Mouse (Mus musculus) neural tube, embryonic 12.5 days (tissue): ENCODE data around the gene Inha. TPM values are rescaled to one million over a fixed set of nuclear protein-coding genes. Genes with fewer than 3 reads are reported as not detected.

Experiments
- ATAC-seq: fragments of 200-750 bp; cut with Nextera tagmentation; 2 replicates; pipeline ENCODE4 v1.8.0; 2017; ENCODE audit warnings: low read depth, mild to moderate bottlenecking, moderate TSS enrichment, moderate library complexity; ENCODE audit not compliant: low FRiP score
- H3K27ac ChIP-seq: fragments of 300-500 bp; sonication (generic); 2 replicates; pipeline ENCODE4 v1.5.1; 2016
- H3K27me3 ChIP-seq: fragments of 300-500 bp; sonication (generic); replicated peaks from 2 replicates; pipeline ENCODE4 v1.6.1; 2016; ENCODE audit warnings: mild to moderate bottlenecking
- H3K36me3 ChIP-seq: fragments of 300-500 bp; sonication (generic); 2 replicates; pipeline ENCODE4 v1.6.1; 2016; ENCODE audit warnings: mild to moderate bottlenecking
- H3K4me1 ChIP-seq: fragments of 300-500 bp; sonication (generic); 2 replicates; pipeline ENCODE4 v1.6.1; 2016
- H3K4me2 ChIP-seq: fragments of 300-500 bp; sonication (generic); replicated peaks from 2 replicates; pipeline ENCODE4 v1.6.1; 2016; ENCODE audit warnings: mild to moderate bottlenecking
- H3K4me3 ChIP-seq: fragments of 300-500 bp; sonication (generic); 2 replicates; pipeline ENCODE4 v1.5.1; 2016
- H3K9ac ChIP-seq: fragments of 300-500 bp; sonication (generic); 2 replicates; pipeline ENCODE4 v1.6.1; 2016; ENCODE audit warnings: mild to moderate bottlenecking
- H3K9me3 ChIP-seq: fragments of 300-500 bp; sonication (generic); 2 replicates; pipeline ENCODE4 v1.6.1; 2016; ENCODE audit warnings: mild to moderate bottlenecking
- WGBS: fragments of 180-500 bp; shearing (Covaris S2); methylation state at CpG from one replicate; pipeline ENCODE4 v1.1.7; 2016; 5-methylcytosine and 5-hydroxymethylcytosine counted together
- polyA plus RNA-seq: library from polyadenylated mRNA; unstranded; fragments of >200 nt; fragmentation: Nextera tagmentation; extraction: Ambion mirVana; gene quantifications from 2 replicates; pipeline ENCODE4 v1.2.1, GENCODE M21; 2016

Inha gene
- polyA plus RNA-seq, 1 experiment from 2014 or later, result 10.0 TPM

- no peak overlapping the region for H3K27ac ChIP-seq
- no peaks in the 10 kb centered on the region for H3K9me3 ChIP-seq
- no peak for ATAC-seq
- no peak overlapping the region for H3K4me2 ChIP-seq
- H3K4me1 ChIP-seq, result no peaks in the 10 kb centered on the region
- H3K4me3 ChIP-seq, result no peak overlapping the region
- peaks cover 16% of the 10 kb centered on the region; the same call in 1 of the 2 replicates for H3K36me3 ChIP-seq
- 33% methylated on average over 12 of the region's 12 CpGs for WGBS
- no peak overlapping the region for H3K9ac ChIP-seq
- 0 out of 2 replicates have a peak, but pooled peaks cover 11% of the 10 kb centered on the region for H3K27me3 ChIP-seq
These were observed 11.9 kb upstream of the Inha start for GRCm38 (mm10) chr1:75494878-75495548.

- Histone ChIP-seq H3K4me2 (no peak overlapping the region), H3K4me3 (no peak overlapping the region), H3K27me3 (peaks cover 8% of the 10 kb centered on the region), H3K9ac (no peak overlapping the region), H3K4me1 (no peaks in the 10 kb centered on the region), H3K27ac (no peak overlapping the region), H3K9me3 (no peaks in the 10 kb centered on the region), H3K36me3 (peaks cover 36% of the 10 kb centered on the region)
- ATAC-seq, result no peak
- 89% methylated on average over 4 of the region's 4 CpGs for WGBS
These were observed 8.0 kb upstream of the Inha start for GRCm38 (mm10) chr1:75498897-75499296.

- Histone ChIP-seq H3K27me3 (peaks cover 9% of the 10 kb centered on the region), H3K4me2 (no peak overlapping the region), H3K4me1 (no peaks in the 10 kb centered on the region), H3K9ac (no peak overlapping the region), H3K27ac (no peak overlapping the region), H3K36me3 (peaks cover 36% of the 10 kb centered on the region), H3K4me3 (no peak overlapping the region), H3K9me3 (no peaks in the 10 kb centered on the region)
- ATAC-seq, result no peak
- 89% methylated on average over 7 of the region's 7 CpGs for WGBS
These were observed 7.4 kb upstream of the Inha start for GRCm38 (mm10) chr1:75499441-75499840.

GRCm38 (mm10) chr1:75501905-75502304 lies 5.0 kb upstream of the Inha start:
- Histone ChIP-seq H3K27me3 (peaks cover 9% of the 10 kb centered on the region), H3K36me3 (peaks cover 31% of the 10 kb centered on the region), H3K4me2 (no peak overlapping the region), H3K4me3 (no peak overlapping the region), H3K27ac (no peak overlapping the region), H3K4me1 (peaks cover 15% of the 10 kb centered on the region), H3K9me3 (no peaks in the 10 kb centered on the region), H3K9ac (no peak overlapping the region)
- 95% methylated on average over 9 of the region's 9 CpGs for whole genome bisulfite sequencing
- ATAC-seq, result no peak

- ATAC-seq, result no peak
- 86% methylated on average over 25 of the region's 25 CpGs for WGBS
- Histone ChIP-seq H3K4me3 (no peak overlapping the region), H3K27ac (no peak overlapping the region), H3K9me3 (no peaks in the 10 kb centered on the region), H3K4me2 (peak overlapping the region; percentile 4; the same call in 1 of the 2 replicates), H3K4me1 (peaks cover 21% of the 10 kb centered on the region), H3K27me3 (peaks cover 18% of the 10 kb centered on the region), H3K36me3 (peaks cover 30% of the 10 kb centered on the region), H3K9ac (no peak overlapping the region)
These were observed 3.8 kb upstream of the Inha start for GRCm38 (mm10) chr1:75502945-75503650.

GRCm38 (mm10) chr1:75503651-75503980 lies 3.3 kb upstream of the Inha start:
- 59% methylated on average over 23 of the region's 23 CpGs for WGBS
- H3K27me3 ChIP-seq, result peaks cover 18% of the 10 kb centered on the region

DNA sequence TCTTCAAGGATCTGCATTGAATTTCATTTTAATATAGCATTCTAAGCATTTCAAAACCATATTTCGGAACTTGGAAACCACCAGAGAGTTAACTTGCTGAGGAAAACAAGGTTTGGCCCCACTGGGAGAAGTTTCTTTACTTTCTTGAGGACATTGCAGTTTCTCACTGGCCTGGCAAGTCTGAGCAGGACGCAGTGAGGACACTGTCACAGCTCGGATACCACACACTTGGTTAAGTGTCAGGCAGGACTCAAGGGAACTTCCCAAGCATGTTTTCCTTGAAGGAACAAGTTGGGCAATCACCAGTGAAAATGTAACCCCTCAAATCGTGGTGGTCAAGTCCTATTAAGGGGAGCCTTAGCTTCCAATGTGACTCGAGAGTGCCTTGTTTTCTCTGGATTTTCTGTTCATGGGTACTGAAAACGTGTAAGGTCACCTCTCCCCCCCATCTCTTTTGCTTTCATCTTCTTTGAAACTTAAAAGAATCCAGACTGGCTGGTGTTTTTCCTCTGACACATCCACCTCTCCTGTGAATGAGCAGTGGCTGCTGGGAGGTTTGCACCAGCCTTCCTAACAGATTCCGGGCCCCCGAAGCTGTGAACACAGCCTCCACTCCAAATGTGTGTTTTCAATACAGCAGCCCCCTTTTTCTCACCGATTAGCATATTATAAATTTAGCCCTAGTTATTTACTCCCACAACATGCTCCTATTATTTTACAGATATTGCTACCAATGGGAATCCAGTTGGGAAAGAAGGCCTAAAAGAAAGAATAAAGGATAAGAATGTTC lies 2.4 kb upstream of the Inha start:
- peak overlapping the region; percentile 92 for H3K9ac ChIP-seq
- H3K4me3 ChIP-seq, result peak overlapping the region; percentile 77
- no peaks in the 10 kb centered on the region for H3K9me3 ChIP-seq
- H3K4me1 ChIP-seq, result peaks cover 21% of the 10 kb centered on the region
- peak overlapping the region; percentile 94 for H3K4me2 ChIP-seq
- H3K36me3 ChIP-seq, result peaks cover 30% of the 10 kb centered on the region
- no peak for ATAC-seq
- 66% methylated on average over 9 of the region's 9 CpGs for WGBS
- peaks cover 22% of the 10 kb centered on the region for H3K27me3 ChIP-seq
- H3K27ac ChIP-seq, result no peak overlapping the region

More at GRCm38 (mm10) chr1:75503651-75503980, 3.3 kb upstream of the Inha start:
- Histone ChIP-seq H3K4me2 (peak overlapping the region; percentile 4; the same call in 1 of the 2 replicates), H3K4me1 (peaks cover 21% of the 10 kb centered on the region), H3K27ac (no peak overlapping the region), H3K9me3 (no peaks in the 10 kb centered on the region), H3K36me3 (peaks cover 30% of the 10 kb centered on the region), H3K4me3 (no peak overlapping the region), H3K9ac (no peak overlapping the region)
- ATAC-seq, result no peak

DNA sequence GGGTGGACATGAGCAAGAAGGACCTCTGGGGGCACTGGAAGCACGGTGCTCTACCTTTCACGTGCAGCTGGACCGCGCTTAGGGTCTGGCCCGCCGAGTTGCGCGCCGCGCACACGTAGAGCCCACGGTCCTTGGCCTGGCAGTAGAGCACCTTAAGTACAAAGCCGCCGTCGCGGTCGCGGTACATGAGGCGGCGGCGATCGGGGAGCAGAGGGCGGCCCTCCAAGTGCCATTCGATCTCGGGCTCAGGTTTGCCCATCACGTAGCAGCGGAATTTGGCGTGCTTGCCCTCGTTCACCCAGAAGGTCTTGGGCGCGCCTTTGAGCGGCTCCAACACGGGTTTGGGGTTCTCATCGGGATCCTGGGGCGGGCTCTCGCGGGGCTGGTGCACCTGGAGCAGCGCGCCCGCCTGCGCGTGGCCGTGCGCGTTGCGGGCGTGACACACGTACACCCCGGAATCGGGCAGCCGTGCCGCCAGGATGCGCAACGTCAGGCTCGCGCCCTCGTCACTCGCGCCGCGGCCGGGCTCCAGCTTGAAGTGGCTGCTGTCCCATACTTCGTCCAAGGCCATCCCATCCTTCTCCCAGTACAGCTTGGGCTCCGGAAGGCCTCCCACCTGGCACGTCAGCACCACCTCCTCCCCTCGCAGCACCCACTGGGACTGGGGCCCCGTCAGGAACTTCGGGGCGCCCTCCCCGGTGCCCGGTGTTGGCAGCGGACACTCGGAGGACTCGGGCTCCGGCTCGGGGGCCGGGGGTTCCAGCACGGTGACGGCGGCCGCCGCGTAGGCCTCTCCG lies 1.5 kb upstream of the Inha start:
- Histone ChIP-seq H3K9ac (peak overlapping the region; percentile 92), H3K27me3 (peaks cover 23% of the 10 kb centered on the region), H3K9me3 (no peaks in the 10 kb centered on the region), H3K4me2 (peak overlapping the region; percentile 94), H3K27ac (peak overlapping the region; percentile 73), H3K4me1 (peaks cover 21% of the 10 kb centered on the region), H3K36me3 (peaks cover 26% of the 10 kb centered on the region), H3K4me3 (peak overlapping the region; percentile 77)
- peak; percentile 53 for ATAC-seq
- WGBS, result under 1% methylated on average over 84 of the region's 84 CpGs

- H3K4me1 ChIP-seq, result peaks cover 21% of the 10 kb centered on the region
- peak; percentile 75 for ATAC-seq
- H3K9me3 ChIP-seq, result no peaks in the 10 kb centered on the region
- peak within 1 kb of the TSS; percentile 92 for H3K9ac ChIP-seq
- H3K4me2 ChIP-seq, result peak within 1 kb of the TSS; percentile 94
- peak within 1 kb of the TSS; percentile 73 for H3K27ac ChIP-seq
- under 1% methylated on average over 65 of the region's 65 CpGs for WGBS
- peak within 1 kb of the TSS; percentile 77 for H3K4me3 ChIP-seq
- H3K36me3 ChIP-seq, result peaks cover 20% of the 10 kb centered on the region
- H3K27me3 ChIP-seq, result peaks cover 23% of the 10 kb centered on the region
These were observed 683 bp upstream of the Inha start, which contains the start of gene Obsl1 for GRCm38 (mm10) chr1:75505956-75506831. TSS of gene Obsl1 (minus strand) at chr1:75506452.

- Histone ChIP-seq H3K36me3 (no peaks in the 10 kb centered on the region), H3K9ac (no peak overlapping the region), H3K4me1 (peaks cover 19% of the 10 kb centered on the region), H3K4me2 (no peak overlapping the region), H3K9me3 (no peaks in the 10 kb centered on the region), H3K4me3 (no peak overlapping the region), H3K27ac (no peak overlapping the region), H3K27me3 (0 out of 2 replicates have a peak, but pooled peaks cover 15% of the 10 kb centered on the region)
- ATAC-seq, result no peak
- 56% methylated on average over 20 of the region's 20 CpGs for WGBS
These were observed 2.7 kb downstream of the Inha start for GRCm38 (mm10) chr1:75509586-75509985.

- Histone ChIP-seq H3K27me3 (0 out of 2 replicates have a peak, but pooled peaks cover 15% of the 10 kb centered on the region), H3K4me1 (peaks cover 14% of the 10 kb centered on the region; the same call in 1 of the 2 replicates), H3K36me3 (no peaks in the 10 kb centered on the region), H3K27ac (no peak overlapping the region), H3K4me2 (no peak overlapping the region), H3K9me3 (no peaks in the 10 kb centered on the region), H3K9ac (no peak overlapping the region), H3K4me3 (no peak overlapping the region)
- WGBS, result 74% methylated on average over 5 of the region's 5 CpGs
- no peak for ATAC-seq
These were observed 3.3 kb downstream of the Inha start for GRCm38 (mm10) chr1:75510154-75510553.
